Mouse (Mus musculus) erythroblast, embryonic 14.5 days (primary cell): ENCODE results near the gene Shroom3.

Experiments used
- GATA1 ChIP-seq: IDR thresholded peaks from 2 replicates; pipeline ENCODE4 v1.6.1; 2012; ENCODE audit warnings: low read length, inconsistent platforms, mixed read lengths
- TAL1 ChIP-seq: IDR thresholded peaks from 3 replicates; pipeline ENCODE4 v1.6.1; 2012; ENCODE audit warnings: low read length, inconsistent platforms, mixed read lengths

- no peak for TF ChIP-seq TAL1
- TF ChIP-seq GATA1 = no peak
Observed at GRCm38 (mm10) chr5:92728252-92728828, 45.1 kb downstream of the Shroom3 start.
